Mouse (Mus musculus): ENCODE measurements around the gene Syde2. TPM values are rescaled to one million over a fixed set of nuclear protein-coding genes. Genes with fewer than 3 reads are reported as not detected.

Syde2 gene
- polyA plus RNA-seq, 1 experiment from 2014 or later = 1.7 TPM

DNA sequence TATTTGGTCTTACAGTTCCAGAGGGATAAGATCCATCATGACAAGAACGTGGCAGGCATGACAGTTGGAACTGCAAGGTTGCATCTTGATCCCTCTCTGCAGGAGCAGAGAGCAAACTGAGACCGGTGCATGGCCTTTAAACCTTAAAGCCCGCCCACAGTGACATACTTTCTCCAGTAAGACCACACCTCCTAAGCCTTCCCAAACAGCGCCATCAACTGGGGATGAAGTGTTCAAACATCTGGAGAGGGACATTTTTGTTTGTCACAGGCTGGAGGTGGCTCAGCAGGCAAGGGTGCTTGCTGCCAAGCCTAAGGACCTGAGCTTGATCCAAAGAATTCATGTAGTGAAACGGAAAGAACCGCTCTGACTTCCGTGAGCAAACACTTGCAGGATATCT is 37.1 kb downstream of the Syde2 start:
- ATAC-seq (ENCODE audit: insufficient number of reproducible peaks, low FRiP score, low TSS enrichment, low read depth) = no peak
- Histone ChIP-seq H3K27me3 (no peaks in the 10 kb centered on the region), H3K4me1 (peaks cover 6% of the 10 kb centered on the region; the same call in 1 of the 2 replicates), H3K9me3 (no peaks in the 10 kb centered on the region), H3K4me3 (no peak overlapping the region), H3K9ac (no peak overlapping the region), H3K36me3 (peaks cover 11% of the 10 kb centered on the region; the same call in 1 of the 2 replicates), H3K4me2 (no peak overlapping the region), H3K27ac (no peak overlapping the region)
- 84% methylated on average over 7 of the region's 7 CpGs for WGBS

DNA sequence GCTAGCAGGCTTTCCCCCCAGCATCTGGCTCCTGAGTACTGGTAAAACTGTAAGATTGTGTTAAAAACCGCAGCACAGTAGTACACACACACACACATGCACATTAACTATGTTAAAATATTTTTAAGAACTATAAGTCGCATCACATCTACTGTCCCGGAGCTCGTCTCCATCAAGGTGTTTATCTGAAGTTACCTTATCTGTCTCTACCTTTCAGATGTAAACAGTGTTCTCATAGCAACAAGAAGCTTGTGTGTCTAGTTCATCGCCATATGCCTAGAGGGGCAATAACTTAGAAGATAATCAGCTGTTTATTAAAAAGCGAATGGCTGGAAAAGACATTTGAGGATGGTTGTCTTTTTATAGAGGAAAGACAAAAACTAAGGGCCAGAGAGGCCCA is 37.8 kb downstream of the Syde2 start:
- no peak overlapping the region for H3K9ac ChIP-seq
- no peak overlapping the region for H3K4me2 ChIP-seq
- H3K4me1 ChIP-seq = peaks cover 8% of the 10 kb centered on the region; the same call in 1 of the 2 replicates
- no peak overlapping the region for H3K27ac ChIP-seq
- no peaks in the 10 kb centered on the region for H3K27me3 ChIP-seq
- 91% methylated on average over 6 of the region's 6 CpGs for WGBS
- H3K4me3 ChIP-seq = no peak overlapping the region
- ATAC-seq (ENCODE audit: insufficient number of reproducible peaks, low FRiP score, low TSS enrichment, low read depth) = no peak
- peaks cover 8% of the 10 kb centered on the region; the same call in 1 of the 2 replicates for H3K36me3 ChIP-seq
- no peaks in the 10 kb centered on the region for H3K9me3 ChIP-seq

DNA sequence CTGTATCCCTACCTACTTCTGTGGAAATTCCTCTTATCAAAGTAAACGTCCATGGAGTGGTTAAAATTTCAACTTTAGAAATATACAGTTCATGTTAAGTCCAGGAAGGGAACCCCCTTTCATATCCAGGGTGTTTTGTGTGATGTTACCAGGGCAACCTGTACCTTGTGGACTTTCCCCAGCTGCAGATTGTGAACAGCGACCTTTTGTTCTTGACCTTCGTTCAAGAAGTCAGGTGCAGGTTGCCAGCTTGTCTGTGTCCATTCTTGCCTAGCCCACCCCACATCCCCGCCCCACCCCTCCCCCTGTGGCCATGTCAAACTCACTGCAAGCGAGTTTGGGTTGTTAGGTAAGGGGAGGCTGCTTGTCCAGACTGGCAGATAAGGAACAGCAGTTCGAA is 39.4 kb downstream of the Syde2 start:
- H3K9me3 ChIP-seq = no peaks in the 10 kb centered on the region
- H3K4me1 ChIP-seq = peaks cover 8% of the 10 kb centered on the region; the same call in 1 of the 2 replicates
- H3K4me2 ChIP-seq = no peak overlapping the region
- ATAC-seq (ENCODE audit: insufficient number of reproducible peaks, low FRiP score, low TSS enrichment, low read depth) = no peak
- H3K36me3 ChIP-seq = peaks cover 8% of the 10 kb centered on the region; the same call in 1 of the 2 replicates
- no peak overlapping the region for H3K9ac ChIP-seq
- H3K27me3 ChIP-seq = no peaks in the 10 kb centered on the region
- H3K27ac ChIP-seq = no peak overlapping the region
- WGBS = 41% methylated on average over 6 of the region's 6 CpGs
- H3K4me3 ChIP-seq = no peak overlapping the region

DNA sequence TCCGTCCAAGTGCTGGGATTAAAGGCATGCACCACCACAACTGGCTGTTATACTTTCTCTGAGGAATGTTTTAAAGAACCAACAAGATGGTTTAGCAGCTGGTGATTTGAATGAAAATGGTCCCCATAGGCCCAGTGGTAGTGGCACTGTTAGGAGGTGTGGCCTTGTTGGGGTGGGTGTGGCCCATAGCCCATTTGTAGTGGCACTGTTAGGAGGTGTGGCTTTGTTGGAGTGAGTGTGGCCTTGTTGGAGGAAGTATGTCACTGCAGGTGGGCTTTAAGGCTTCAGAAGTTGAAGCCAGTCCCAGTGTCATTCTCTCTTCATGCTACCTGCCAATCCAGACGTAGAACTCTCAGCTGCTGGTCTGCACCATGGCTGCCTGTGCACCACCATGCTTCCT is 40.7 kb downstream of the Syde2 start:
- peaks cover 8% of the 10 kb centered on the region; the same call in 1 of the 2 replicates for H3K4me1 ChIP-seq
- H3K27me3 ChIP-seq = no peaks in the 10 kb centered on the region
- no peak overlapping the region for H3K27ac ChIP-seq
- H3K9me3 ChIP-seq = no peaks in the 10 kb centered on the region
- no peaks in the 10 kb centered on the region for H3K36me3 ChIP-seq
- no peak overlapping the region for H3K9ac ChIP-seq
- WGBS = 89% methylated on average over 2 of the region's 2 CpGs
- no peak overlapping the region for H3K4me3 ChIP-seq
- no peak overlapping the region for H3K4me2 ChIP-seq
- no peak for ATAC-seq (ENCODE audit: insufficient number of reproducible peaks, low FRiP score, low TSS enrichment, low read depth)

DNA sequence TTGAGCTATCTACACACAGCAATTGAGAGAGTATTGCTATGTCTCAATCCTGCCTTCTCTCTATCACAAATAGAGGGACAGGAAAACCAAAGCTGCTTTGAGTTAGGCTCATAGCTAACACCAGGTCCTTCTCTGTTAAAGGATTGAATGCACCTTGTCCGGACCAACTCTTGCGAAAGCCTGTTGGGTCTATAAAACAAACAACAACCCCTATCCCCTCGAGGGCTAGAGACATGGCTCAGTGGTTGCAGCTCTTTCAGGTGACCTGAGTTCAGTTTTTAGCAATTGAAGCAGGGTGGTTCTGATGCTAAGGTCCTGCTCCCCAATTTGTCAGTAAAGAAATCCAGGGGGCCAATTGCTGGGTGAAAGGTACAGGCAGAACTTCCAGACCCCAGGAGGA is 41.6 kb downstream of the Syde2 start:
- H3K4me1 ChIP-seq = peaks cover 8% of the 10 kb centered on the region; the same call in 1 of the 2 replicates
- 74% methylated on average over 3 of the region's 3 CpGs for WGBS
- no peak for ATAC-seq (ENCODE audit: insufficient number of reproducible peaks, low FRiP score, low TSS enrichment, low read depth)

DNA sequence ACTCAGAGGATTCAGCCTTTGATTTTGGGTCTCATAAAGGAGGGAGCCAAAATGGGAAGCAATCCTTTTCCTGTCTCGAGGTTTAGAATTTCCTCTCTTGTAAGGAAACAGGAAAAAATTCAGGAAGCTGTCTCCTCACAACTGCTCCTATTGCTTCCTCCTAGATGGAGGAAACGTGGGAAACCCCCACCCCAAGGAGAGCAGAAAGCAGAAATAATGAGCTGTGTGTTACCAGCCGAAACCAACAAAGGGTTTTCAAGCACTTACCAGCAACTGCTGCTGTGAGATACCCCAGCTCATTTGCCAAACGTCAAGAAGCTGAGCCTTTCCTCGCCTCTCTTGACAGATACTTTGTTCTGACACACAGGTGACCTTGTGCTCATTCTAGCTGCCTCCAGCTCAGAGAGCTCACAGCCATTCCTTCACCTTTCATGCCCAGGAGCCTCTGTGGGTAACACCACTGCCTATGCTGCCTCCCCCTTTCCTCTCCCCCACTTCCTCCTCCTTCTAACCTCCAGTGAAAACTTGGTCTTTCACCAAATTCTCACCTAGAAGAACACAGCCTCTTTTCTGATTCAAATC is 42.7 kb downstream of the Syde2 start:
- Histone ChIP-seq H3K4me2 (no peak overlapping the region), H3K9me3 (no peaks in the 10 kb centered on the region), H3K4me1 (peaks cover 8% of the 10 kb centered on the region; the same call in 1 of the 2 replicates), H3K27me3 (no peaks in the 10 kb centered on the region), H3K36me3 (no peaks in the 10 kb centered on the region), H3K27ac (no peak overlapping the region), H3K4me3 (no peak overlapping the region), H3K9ac (no peak overlapping the region)
- no peak for ATAC-seq (ENCODE audit: insufficient number of reproducible peaks, low FRiP score, low TSS enrichment, low read depth)
- WGBS = 28% methylated on average over 5 of the region's 5 CpGs

More for the DNA sequence above, 41.6 kb downstream of the Syde2 start:
- Histone ChIP-seq H3K9ac (no peak overlapping the region), H3K27me3 (no peaks in the 10 kb centered on the region), H3K4me3 (no peak overlapping the region), H3K36me3 (no peaks in the 10 kb centered on the region), H3K27ac (no peak overlapping the region), H3K4me2 (no peak overlapping the region), H3K9me3 (no peaks in the 10 kb centered on the region)

DNA sequence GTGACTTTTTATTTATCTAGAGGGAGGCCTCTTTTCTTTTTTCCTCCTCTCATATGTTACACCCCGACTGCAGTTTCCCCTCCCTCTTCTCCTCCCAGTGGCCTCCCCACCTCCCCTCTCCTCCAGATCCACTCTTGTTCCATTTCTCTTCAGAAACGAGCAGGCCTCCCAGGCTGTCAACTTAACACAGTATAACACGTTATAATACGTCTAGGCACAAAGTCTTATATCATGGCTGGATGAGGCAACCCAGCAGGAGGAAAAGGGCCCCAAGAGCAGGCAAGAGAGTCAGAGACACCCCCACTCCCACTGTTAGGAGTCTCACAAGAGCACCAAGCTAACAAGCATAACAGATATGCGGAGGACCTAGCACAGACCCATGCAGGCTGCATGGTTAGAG is 45.3 kb downstream of the Syde2 start:
- WGBS = 78% methylated on average over 5 of the region's 5 CpGs

DNA sequence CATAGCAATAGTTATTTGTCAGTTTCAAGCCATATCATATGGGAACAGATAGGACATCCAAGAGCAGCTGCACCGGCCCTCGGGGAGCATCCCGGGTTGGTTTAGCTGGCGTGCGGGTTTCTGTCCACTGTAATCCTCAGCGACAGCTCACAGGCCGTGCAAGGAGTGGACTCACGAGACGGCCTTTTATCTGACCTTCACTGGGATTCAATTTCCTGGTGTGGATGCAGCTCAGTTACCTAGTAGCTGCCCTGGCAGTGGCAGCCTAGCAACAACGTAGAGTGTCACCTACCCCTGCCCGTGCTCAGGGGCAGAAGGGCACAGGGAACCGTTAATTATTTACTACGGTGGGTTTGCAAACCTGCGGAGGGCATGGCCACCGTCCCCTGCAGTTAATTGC is 50.2 kb downstream of the Syde2 start:
- 55% methylated on average over 15 of the region's 15 CpGs for WGBS
- 0 out of 2 replicates have a peak, but pooled peaks cover 3% of the 10 kb centered on the region for H3K27me3 ChIP-seq
- ATAC-seq (ENCODE audit: insufficient number of reproducible peaks, low FRiP score, low TSS enrichment, low read depth) = no peak

More for the DNA sequence above, 45.3 kb downstream of the Syde2 start:
- Histone ChIP-seq H3K36me3 (no peaks in the 10 kb centered on the region), H3K4me1 (0 out of 2 replicates have a peak, but pooled peaks cover 3% of the 10 kb centered on the region), H3K4me3 (no peak overlapping the region), H3K4me2 (no peak overlapping the region), H3K27ac (no peak overlapping the region), H3K9ac (no peak overlapping the region), H3K27me3 (0 out of 2 replicates have a peak, but pooled peaks cover 1% of the 10 kb centered on the region), H3K9me3 (no peaks in the 10 kb centered on the region)
- no peak for ATAC-seq (ENCODE audit: insufficient number of reproducible peaks, low FRiP score, low TSS enrichment, low read depth)

DNA sequence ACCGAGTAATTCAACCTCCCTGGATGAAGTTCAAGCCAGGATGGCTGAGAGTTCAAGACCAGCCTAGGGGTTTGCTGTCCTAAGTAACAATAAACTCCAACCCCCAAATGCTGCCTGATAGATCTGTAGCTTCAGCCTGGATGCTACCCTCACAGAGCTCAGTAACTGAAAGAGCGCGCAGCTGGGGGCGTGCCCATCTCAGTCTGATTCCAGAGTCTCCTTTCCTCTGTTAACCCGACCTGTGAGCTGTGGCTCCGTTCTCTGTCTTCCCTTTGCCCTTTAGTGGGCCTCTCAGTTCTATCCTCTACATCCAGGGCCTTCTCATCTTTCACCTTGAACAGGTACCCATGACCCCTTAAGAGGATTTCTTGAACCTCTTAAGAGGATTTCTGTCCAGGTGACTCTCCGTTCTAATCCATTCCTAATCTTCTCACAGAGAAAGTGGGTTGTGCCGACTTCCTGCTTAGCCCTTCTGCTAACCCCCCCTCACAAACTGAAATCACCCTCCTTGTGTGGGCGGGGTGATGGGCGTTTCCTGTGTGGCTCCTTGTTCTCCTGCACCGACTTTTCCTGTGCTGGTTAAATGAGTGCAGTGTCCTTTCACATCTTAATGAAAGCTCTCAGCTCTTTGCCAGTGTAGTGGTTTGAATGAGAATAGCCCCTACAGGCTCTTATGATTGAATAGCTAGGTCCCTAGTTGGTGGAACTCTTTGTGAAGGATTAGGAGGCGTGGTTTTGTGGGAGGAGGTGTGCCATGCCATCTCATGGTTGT is 51.6 kb downstream of the Syde2 start:
- Histone ChIP-seq H3K9ac (no peak overlapping the region), H3K9me3 (no peaks in the 10 kb centered on the region), H3K27ac (no peak overlapping the region), H3K27me3 (0 out of 2 replicates have a peak, but pooled peaks cover 3% of the 10 kb centered on the region), H3K4me3 (no peak overlapping the region), H3K4me2 (no peak overlapping the region), H3K4me1 (no peaks in the 10 kb centered on the region), H3K36me3 (no peaks in the 10 kb centered on the region)
- no peak for ATAC-seq (ENCODE audit: insufficient number of reproducible peaks, low FRiP score, low TSS enrichment, low read depth)
- 67% methylated on average over 12 of the region's 12 CpGs for WGBS

More for the DNA sequence above, 50.2 kb downstream of the Syde2 start:
- Histone ChIP-seq H3K36me3 (no peaks in the 10 kb centered on the region), H3K4me3 (no peak overlapping the region), H3K9ac (no peak overlapping the region), H3K4me1 (no peaks in the 10 kb centered on the region), H3K9me3 (no peaks in the 10 kb centered on the region), H3K27ac (no peak overlapping the region), H3K4me2 (no peak overlapping the region)

DNA sequence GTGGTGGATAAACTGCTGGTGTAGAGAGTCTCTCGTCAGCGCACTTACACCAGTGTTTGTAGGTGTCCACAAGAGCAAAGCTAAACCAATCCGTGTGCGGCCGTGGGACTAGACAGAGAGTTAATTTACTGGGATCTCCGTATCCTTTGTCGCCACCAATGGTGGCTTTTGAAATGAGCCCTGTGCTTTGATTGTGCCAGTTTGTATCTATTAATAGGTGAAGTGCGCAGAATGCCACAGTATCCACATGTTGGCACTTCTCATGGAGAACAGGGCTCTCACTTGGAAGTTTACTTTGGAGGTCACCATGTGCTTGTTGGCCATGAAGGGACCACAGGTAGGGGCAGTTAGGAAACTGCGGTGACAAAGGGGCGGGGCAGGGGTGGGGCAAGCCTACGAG is 53.7 kb downstream of the Syde2 start:
- H3K4me3 ChIP-seq = no peak overlapping the region
- no peaks in the 10 kb centered on the region for H3K9me3 ChIP-seq
- no peak overlapping the region for H3K27ac ChIP-seq
- 91% methylated on average over 11 of the region's 11 CpGs for WGBS
- H3K27me3 ChIP-seq = 0 out of 2 replicates have a peak, but pooled peaks cover 3% of the 10 kb centered on the region
- no peak for ATAC-seq (ENCODE audit: insufficient number of reproducible peaks, low FRiP score, low TSS enrichment, low read depth)
- H3K4me2 ChIP-seq = no peak overlapping the region
- H3K9ac ChIP-seq = no peak overlapping the region
- H3K4me1 ChIP-seq = no peaks in the 10 kb centered on the region
- no peaks in the 10 kb centered on the region for H3K36me3 ChIP-seq

DNA sequence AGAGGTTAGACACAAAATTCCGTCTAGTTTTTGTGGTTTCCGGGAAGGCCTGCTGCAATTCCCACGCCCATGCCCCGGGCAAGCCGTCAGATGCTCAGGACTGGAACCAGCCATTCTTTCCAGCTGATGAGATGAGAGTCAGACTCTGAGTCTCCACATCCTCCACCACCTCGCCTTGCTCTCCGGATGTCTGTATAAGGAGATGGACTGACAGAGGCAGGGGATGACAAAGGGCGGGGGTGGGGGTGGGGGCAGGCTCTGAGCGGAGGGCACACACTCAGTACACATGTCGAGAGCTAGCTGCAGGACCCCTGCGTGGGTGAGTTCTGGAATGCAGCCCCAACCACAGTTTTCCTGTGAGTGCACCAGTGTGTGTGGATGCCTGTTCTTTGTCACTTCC is 57.3 kb downstream of the Syde2 start:
- 43% methylated on average over 11 of the region's 11 CpGs for WGBS
- H3K4me2 ChIP-seq = no peak overlapping the region
- no peaks in the 10 kb centered on the region for H3K27me3 ChIP-seq
- no peak overlapping the region for H3K27ac ChIP-seq
- H3K4me1 ChIP-seq = peaks cover 5% of the 10 kb centered on the region; the same call in 1 of the 2 replicates
- H3K36me3 ChIP-seq = no peaks in the 10 kb centered on the region
- H3K9ac ChIP-seq = no peak overlapping the region
- H3K9me3 ChIP-seq = no peaks in the 10 kb centered on the region
- H3K4me3 ChIP-seq = no peak overlapping the region
- ATAC-seq (ENCODE audit: insufficient number of reproducible peaks, low FRiP score, low TSS enrichment, low read depth) = no peak

DNA sequence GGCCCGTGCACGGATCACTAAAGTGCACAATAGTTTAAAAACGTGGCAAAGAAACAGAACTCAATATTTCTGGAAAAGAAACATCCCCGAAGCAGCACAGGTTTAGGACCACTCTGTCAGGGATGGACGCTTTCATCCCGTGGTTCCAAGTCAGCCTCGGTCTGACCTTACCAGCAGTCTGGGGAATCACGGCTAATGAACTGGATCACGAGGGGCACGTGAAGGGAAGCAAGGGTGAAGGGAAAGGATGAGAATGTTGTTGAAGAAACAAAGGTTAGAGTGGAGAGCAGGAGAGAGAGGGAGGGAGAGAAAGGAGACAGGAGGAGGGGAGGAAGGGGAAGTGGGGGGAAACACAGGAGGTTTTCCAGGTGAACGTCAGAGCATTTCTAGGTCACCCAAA is 58.4 kb downstream of the Syde2 start:
- Histone ChIP-seq H3K4me3 (no peak overlapping the region), H3K36me3 (no peaks in the 10 kb centered on the region), H3K4me1 (peaks cover 5% of the 10 kb centered on the region; the same call in 1 of the 2 replicates), H3K4me2 (no peak overlapping the region), H3K27me3 (no peaks in the 10 kb centered on the region), H3K9ac (no peak overlapping the region), H3K27ac (no peak overlapping the region), H3K9me3 (no peaks in the 10 kb centered on the region)
- 88% methylated on average over 11 of the region's 11 CpGs for WGBS
- no peak for ATAC-seq (ENCODE audit: insufficient number of reproducible peaks, low FRiP score, low TSS enrichment, low read depth)

Measured in limb, embryonic 15.5 days (tissue).